Mouse (Mus musculus) frontal cortex, postnatal 36 days (tissue): Measurements from ENCODE around the gene Odf2.
A peak's percentile ranks its signal among the peaks of the same experiment; 100 is the strongest.

ENCODE experiments used
- DNase-seq, 2 experiments: peaks; one replicate each; pipeline ENCODE4 v3.0.0; 2022; ENCODE audit warnings: low spot score in 2 of 2

The Odf2 gene

DNA sequence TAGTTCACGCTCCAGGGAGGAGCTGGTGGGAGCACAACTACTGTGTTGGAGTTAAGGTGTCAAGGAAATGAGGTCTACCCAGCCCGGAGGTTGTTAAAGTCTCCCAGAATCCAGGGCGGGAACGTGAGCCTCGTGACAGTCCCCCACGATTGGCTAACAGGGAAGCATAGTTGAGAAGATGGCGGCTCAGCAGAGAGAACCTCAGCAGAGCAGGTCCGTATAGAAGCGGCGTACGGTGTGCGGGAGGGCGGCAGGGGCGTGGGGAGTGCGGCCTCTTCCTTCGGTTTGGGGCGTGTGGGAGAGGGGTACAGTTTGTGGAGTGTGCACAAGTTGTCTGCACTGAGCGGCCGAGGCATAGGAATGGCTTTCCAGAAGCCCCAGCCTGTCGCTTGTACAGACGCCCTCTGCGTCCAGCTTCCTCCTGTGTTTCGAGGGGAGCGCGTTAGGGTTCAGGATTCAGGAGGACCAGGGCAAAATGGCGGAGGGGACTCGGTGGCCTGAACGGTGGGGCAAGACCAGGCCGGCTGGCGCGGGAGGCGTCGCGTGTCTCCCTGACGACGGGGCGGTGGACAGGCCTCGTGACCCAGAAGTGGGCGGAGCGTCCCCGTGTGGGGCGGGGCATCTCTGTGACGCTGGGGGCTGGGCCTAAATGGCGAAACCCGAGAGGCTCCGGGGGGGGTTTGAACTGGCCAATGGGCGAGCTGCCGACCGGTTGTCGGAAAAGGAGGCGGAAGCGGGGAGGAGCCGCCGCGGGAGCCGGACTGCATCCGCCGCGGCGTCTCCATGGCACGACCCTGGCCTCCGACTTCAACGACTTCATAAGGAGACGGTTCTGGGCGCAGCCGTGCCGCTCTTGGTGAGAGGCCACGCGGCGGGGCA, at the start of gene Odf2:
Gene Odf2 (plus strand): TSS at position 156 of the 879 bp plus-strand sequence.
- DNase-seq, result peak; percentile 99 to 100

GRCm38 (mm10) chr2:29839460-29839859, 49.6 kb upstream of the Odf2 start:
- no peak for DNase-seq

DNA sequence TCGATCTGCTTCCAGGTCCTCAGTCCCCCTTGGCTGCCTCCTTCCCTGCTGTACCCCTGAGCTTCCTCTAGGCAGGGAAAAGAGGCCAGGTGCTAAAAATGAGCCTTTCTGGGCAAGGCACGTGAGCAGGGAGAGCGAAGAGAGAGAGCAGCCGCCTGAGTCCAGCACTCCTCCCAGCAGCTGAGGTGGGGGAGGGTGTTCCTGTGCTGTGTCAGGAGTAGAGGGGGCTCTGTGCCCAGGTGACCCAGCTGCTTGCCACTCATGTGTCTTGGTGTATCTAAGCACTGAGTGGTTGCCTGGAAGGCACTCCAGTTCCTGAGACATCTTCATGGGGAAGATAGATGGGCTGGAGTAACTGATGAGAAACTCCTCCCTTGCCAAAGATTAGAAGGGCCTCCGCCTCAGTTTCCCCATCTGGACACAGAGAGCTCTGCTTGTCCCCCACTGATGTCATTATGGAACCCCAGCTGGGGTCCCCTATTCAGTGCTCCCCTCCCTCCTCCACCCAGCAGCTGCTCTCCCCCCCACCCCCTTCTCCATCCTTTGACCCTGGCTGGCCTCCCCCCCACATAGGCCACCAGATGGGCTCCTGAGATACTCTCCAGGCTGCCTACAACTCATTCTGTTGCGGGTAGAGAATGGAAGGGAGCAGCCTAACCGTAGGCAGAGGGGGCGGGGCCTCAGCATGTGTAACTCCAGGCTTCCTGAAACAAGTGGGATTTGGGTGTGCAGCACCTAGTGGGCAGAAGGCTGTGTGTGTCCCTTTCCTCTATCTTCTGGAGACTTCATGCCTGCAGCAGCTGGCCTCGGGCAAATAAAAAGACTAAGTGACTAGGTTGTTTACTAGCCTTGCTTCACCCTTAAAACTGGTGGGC, 45.6 kb upstream of the Odf2 start:
- peak in 1 of 2 experiments; percentile 49 for DNase-seq

DNA sequence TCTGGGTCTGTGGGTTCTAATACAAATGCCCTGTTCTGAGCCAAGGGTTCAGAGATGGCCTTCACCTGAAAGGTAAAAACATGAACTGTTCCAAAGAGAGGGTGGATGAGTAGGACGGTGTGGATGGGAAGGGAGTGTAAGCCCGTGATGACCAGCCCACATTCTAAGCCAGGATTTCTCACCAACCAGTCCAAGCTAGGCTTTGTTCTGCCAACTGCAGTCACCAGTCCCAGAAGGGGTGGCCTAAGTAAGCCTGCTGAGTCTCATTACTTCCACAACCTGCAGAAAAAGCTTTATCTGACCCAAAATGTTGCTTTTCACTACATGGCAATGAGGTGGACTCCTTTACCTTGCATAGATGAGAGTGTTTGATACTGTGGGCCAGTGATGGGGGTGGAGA, 44.9 kb upstream of the Odf2 start:
- no peak for DNase-seq

- DNase-seq, result no peak
Measured at GRCm38 (mm10) chr2:29844661-29845060, 44.4 kb upstream of the Odf2 start.

GRCm38 (mm10) chr2:29845636-29846035, 43.4 kb upstream of the Odf2 start:
- no peak for DNase-seq

GRCm38 (mm10) chr2:29846061-29846853, 42.8 kb upstream of the Odf2 start:
- no peak for DNase-seq

DNA sequence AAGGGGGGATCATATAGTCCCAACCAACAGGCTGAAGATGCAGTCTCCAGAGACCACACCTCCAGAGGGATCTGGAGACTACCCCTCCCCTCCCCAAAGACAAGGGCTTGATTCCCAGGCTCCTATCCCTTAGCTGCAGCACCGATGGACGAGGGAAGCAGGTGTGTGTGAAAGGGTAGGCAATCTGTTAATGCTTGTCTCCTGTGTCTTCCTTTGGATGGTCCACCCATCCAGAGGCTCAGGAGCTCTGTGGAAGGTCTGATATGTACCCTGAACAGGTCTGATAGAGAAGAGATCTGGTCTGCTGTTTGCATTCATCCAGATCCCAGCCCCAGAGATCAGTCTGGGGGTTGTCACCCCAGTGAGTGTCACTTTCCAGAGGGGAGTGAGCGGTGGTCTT, 42.1 kb upstream of the Odf2 start:
- no peak for DNase-seq

GRCm38 (mm10) chr2:29849041-29849440, 40.0 kb upstream of the Odf2 start:
- no peak for DNase-seq

DNA sequence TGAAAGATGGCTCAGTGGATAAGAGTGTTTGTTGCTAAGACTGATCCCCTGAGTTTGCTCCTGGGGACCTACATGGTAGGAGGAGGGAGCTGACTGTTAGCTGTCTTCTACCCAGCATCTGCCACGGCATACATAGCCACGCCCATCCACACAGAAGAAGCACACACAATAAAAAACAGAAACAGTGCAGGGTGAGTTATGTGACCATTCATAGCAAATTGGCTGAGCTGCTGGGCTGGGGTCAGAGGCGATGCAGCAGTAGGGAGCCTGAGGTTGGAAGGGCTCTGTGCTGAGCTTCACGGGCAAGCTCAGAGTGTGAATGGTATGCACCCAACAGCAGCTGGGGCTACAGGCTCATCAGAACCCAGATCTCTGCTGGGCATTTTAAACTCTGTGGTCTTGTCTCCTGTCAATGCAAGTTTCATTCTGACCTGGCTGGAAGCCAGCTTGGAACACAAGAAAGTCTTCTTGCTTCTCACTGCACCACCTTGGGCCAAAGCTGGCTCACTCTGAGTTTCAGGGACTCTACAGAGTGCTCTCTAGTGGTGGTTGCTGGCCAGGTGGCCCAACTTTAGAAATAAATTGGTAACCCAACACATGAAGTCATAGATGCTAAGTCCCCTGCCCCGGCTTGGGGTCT, 39.1 kb upstream of the Odf2 start:
- DNase-seq, result no peak

DNA sequence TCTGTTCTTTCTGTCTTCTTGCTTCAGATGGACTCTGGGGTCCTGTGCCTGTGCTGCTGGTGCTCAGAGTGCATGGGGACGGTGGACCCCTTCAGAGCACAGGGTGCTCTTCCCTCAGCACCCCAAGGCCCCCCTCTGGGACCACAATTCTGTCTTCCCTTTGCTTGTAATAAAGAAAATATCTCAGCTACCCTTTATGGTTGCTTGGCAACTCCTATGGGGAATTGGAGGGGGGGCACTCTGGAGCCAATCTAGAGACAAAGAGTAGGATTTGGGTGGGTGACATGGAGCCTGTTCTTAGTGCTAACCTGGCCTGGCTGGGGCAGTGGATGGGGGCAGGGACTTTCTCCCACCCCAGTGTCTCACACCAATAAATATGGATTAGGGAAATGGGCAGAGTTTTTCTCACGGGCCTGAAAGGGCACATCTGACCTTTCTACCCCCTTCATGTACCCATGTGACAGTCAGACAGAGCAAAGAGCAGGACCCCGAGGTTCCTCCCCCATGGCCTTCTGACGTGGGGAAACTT, 36.0 kb upstream of the Odf2 start:
- DNase-seq, result no peak

- DNase-seq, result no peak
Measured at GRCm38 (mm10) chr2:29853736-29854135, 35.3 kb upstream of the Odf2 start.

- no peak for DNase-seq
Measured at GRCm38 (mm10) chr2:29855585-29856210, 33.3 kb upstream of the Odf2 start.

- no peak for DNase-seq
Measured at GRCm38 (mm10) chr2:29856451-29857260, 32.4 kb upstream of the Odf2 start.

DNA sequence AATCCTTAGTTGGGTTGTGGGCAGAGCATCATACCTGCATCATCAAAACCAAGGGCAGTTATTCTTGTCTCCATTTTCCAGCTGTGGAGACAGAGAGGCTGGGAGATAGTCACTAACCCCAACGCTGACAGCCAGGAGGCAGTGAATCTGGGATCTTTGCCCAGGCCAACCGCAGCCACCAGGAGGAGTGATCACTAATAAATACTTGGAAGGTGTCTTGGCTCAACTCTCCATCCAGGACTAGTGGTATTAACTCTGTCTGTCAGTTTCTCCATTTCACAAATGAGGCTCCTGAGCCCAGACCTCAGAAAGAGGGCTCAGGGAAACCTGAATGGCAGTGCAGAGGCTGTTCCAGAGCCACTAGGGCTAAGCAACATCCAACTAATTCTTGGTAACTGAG, 31.7 kb upstream of the Odf2 start:
- no peak for DNase-seq

GRCm38 (mm10) chr2:29857967-29858366, 31.1 kb upstream of the Odf2 start:
- no peak for DNase-seq

GRCm38 (mm10) chr2:29858748-29859473, 30.1 kb upstream of the Odf2 start:
- DNase-seq, result peak in 1 of 2 experiments; percentile 62

DNA sequence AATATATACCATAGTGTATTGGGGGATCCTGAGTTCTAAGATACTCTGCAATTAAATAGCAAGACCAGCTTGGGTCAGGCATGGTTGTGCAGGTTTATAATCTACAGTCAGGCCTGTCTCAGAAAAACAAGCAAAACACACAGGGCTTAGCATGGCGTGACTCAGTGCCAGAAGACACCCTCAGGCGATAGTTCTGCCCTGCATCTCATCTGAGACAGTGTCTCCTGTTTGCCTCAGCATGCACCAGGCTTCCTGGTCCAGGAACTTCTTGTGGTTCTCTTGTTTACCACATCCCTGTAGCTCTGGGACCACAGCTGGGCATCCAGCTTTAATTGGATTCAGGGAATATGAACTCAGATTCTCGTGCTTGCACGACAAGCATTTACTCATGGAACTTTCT, 23.9 kb upstream of the Odf2 start:
- DNase-seq, result no peak
